Mouse (Mus musculus) embryonic facial prominence, embryonic 14.5 days (tissue): ENCODE results near the gene Tnfaip8l3. TPM values are rescaled to one million over a fixed set of nuclear protein-coding genes. Genes with fewer than 3 reads are reported as not detected.

Experiments
- ATAC-seq: fragments of 200-750 bp; cut with Nextera tagmentation; 2 replicates; pipeline ENCODE4 v1.8.0; 2017; ENCODE audit warnings: low read depth, moderate number of reproducible peaks, moderate TSS enrichment
- DNase-seq: peaks from one replicate; pipeline ENCODE4 v3.0.0-alpha.2; 2015; ENCODE audit warnings: low spot score
- H3K27ac ChIP-seq: fragments of 300-500 bp; sonication (generic); replicated peaks from 2 replicates; pipeline ENCODE4 v1.5.1; 2014; ENCODE audit warnings: low read depth, mild to moderate bottlenecking, low read length, moderate library complexity
- H3K27me3 ChIP-seq: fragments of 300-500 bp; sonication (generic); replicated peaks from 2 replicates; pipeline ENCODE4 v1.6.1; 2014; ENCODE audit warnings: low read length; ENCODE audit not compliant: control insufficient read depth, insufficient read depth
- H3K36me3 ChIP-seq: fragments of 300-500 bp; sonication (generic); 2 replicates; pipeline ENCODE4 v1.6.1; 2014; ENCODE audit warnings: low read length, mixed read lengths; ENCODE audit not compliant: control insufficient read depth, insufficient read depth
- H3K4me1 ChIP-seq: fragments of 300-500 bp; sonication (generic); 2 replicates; pipeline ENCODE4 v1.6.1; 2014; ENCODE audit warnings: antibody characterized with exemption, low read length; ENCODE audit not compliant: control insufficient read depth, insufficient read depth
- H3K4me2 ChIP-seq: fragments of 300-500 bp; sonication (generic); 2 replicates; pipeline ENCODE4 v1.6.1; 2014; ENCODE audit warnings: low read depth, mild to moderate bottlenecking, low read length, moderate library complexity, mixed read lengths
- H3K4me3 ChIP-seq: fragments of 300-500 bp; sonication (generic); 2 replicates; pipeline ENCODE4 v1.5.1; 2014; ENCODE audit warnings: low read depth, mild to moderate bottlenecking, low read length
- H3K9ac ChIP-seq: fragments of 300-500 bp; sonication (generic); 2 replicates; pipeline ENCODE4 v1.6.1; 2014; ENCODE audit warnings: low read depth, mild to moderate bottlenecking, low read length, moderate library complexity, mixed read lengths
- H3K9me3 ChIP-seq: fragments of 300-500 bp; sonication (generic); 2 replicates; pipeline ENCODE4 v1.6.1; 2016; ENCODE audit warnings: low read length; ENCODE audit not compliant: control insufficient read depth
- WGBS: fragments of 180-500 bp; shearing (Covaris S2); extraction: QIAGEN DNeasy Blood & Tissue Kit; methylation state at CpG from one replicate; pipeline ENCODE4 v1.1.7; 2014; 5-methylcytosine and 5-hydroxymethylcytosine counted together
- polyA plus RNA-seq: library from polyadenylated mRNA; unstranded; fragments of >200 nt; fragmentation: Nextera tagmentation; extraction: Ambion mirVana; gene quantifications from 2 replicates; pipeline ENCODE4 v1.2.1, GENCODE M21; 2014

The Tnfaip8l3 gene
- polyA plus RNA-seq, 1 experiment from 2014 or later = 1.1 TPM

DNA sequence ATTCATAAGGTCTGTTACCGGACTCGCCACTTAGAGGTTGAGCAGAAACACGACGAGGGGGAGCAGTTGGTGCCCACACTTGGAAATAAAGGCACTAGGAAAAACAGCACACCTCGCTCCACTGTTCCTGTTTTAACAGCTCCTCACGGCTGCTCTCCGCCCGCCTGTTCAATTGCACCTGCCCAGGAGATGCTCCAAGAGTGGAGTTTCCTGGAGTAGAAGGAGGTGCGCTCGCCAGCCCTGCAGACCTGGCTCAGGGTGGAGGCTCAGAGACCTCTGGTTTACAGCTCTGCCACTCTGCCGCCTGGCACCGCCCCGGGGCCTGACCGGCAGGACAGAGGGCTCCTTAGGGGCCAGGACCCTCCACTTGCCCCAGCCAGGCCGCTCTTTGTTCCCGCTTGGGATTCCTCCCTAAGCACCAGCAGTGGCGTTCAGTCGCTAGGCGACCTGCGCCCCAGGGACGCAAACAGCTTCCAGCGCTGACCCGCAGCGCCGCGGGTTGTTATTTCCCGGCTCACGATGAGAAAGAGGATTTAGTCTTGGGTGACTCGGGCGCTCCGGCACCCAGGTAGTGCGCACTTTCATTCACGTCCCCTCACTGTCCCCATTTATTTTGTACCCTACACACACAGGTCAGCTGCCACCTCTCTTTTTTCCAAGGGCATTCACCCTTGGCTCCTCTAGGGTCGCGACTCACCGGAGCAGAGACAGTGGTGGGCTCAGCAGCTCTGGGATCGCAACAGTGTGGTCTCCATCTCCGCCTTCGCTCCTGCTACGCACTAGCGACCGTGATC is 93.7 kb downstream of the Tnfaip8l3 start:
- H3K4me1 ChIP-seq = 0 out of 2 replicates have a peak, but pooled peaks cover 5% of the 10 kb centered on the region
- H3K27ac ChIP-seq = no peak overlapping the region
- peak overlapping the region; percentile 55 for H3K4me3 ChIP-seq
- H3K4me2 ChIP-seq = peak overlapping the region; percentile 97
- peak; percentile 39 for DNase-seq
- no peaks in the 10 kb centered on the region for H3K9me3 ChIP-seq
- peak overlapping the region; percentile 57 for H3K9ac ChIP-seq
- H3K27me3 ChIP-seq = peaks cover 38% of the 10 kb centered on the region
- no peaks in the 10 kb centered on the region for H3K36me3 ChIP-seq
- ATAC-seq = peak; percentile 66
- WGBS = under 1% methylated on average over 35 of the region's 42 CpGs

GRCm38 (mm10) chr9:53973929-53974327 is 94.3 kb downstream of the Tnfaip8l3 start:
- no peaks in the 10 kb centered on the region for H3K36me3 ChIP-seq
- H3K4me3 ChIP-seq = peak overlapping the region; percentile 55
- no peak overlapping the region for H3K9ac ChIP-seq
- H3K27ac ChIP-seq = no peak overlapping the region
- 22% methylated on average over 13 of the region's 13 CpGs for WGBS
- 0 out of 2 replicates have a peak, but pooled peaks cover 5% of the 10 kb centered on the region for H3K4me1 ChIP-seq
- peaks cover 38% of the 10 kb centered on the region for H3K27me3 ChIP-seq
- no peak for DNase-seq
- ATAC-seq = no peak
- H3K4me2 ChIP-seq = peak overlapping the region; percentile 97; the same call in 1 of the 2 replicates
- H3K9me3 ChIP-seq = no peaks in the 10 kb centered on the region

Other genes starting within 250 kb of the Tnfaip8l3 start
- gene Sln, start 218.2 kb downstream of the Tnfaip8l3 start, polyA plus RNA-seq = 177 and 295 TPM in 2 replicates
- gene Elmod1, start 93.1 kb downstream of the Tnfaip8l3 start, polyA plus RNA-seq = 0.60 and 0.97 TPM in 2 replicates
- gene Cyp19a1, start 199.7 kb upstream of the Tnfaip8l3 start, polyA plus RNA-seq = not detected in 2 replicates
- 0.59 and 0.72 TPM in 2 replicates for gene Gldn, start 218.1 kb upstream of the Tnfaip8l3 start, polyA plus RNA-seq